In the genomic region with DNA sequence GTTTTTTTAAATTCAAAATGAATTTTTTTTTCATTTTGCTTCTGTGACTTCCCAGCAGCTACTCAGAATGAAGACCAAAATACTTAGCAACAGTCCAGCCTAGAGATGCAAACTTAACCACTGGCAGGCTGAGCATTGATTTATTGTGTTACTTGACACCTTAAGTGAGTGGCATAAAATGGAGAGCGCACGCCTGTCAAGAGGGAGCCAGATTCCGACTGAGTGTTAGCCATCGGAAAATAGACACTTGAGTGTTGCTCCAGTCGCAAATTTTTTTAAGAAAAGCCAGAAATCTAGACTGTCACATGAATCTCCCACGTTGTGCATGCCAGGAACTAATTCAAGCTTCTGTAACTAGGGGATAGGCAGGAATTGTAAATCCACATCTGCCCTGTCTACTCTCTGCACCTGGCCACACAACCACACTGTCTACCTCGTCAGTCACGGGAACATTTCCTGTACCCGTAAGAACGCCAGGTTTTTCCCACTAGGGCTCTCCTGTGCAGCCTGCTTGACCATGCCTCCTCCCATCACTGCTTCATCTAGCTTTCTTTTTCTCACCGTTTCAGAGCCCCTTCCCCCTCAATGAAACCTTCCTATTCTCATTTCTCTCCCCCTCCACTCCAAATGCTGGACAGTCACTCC, we compare ENCODE assay signal across 8 mouse cellular contexts. TPM values are rescaled to one million over a fixed set of nuclear protein-coding genes. Genes with fewer than 3 reads are reported as not detected.
DNase-seq lines count a peak whose midpoint lies in the region; ATAC-seq and TF ChIP-seq lines count a peak whose summit lies in the region.

No protein-coding gene starts in this region.

- ATAC-seq in hindbrain, postnatal 0 days, result no peak
- ATAC-seq in midbrain, embryonic 13.5 days, result no peak

- H3K9me3 ChIP-seq in heart, embryonic 10.5 days, result no peaks in the 10 kb centered on the region
- no peaks in the 10 kb centered on the region for H3K9me3 ChIP-seq in hindbrain, postnatal 0 days (ENCODE audit: low read length)
- H3K9me3 ChIP-seq in midbrain, embryonic 13.5 days, result 0 out of 2 replicates have a peak, but pooled peaks cover 4% of the 10 kb centered on the region

- no peaks in the 10 kb centered on the region for H3K36me3 ChIP-seq in heart, embryonic 10.5 days
- H3K36me3 ChIP-seq in hindbrain, postnatal 0 days (ENCODE audit: insufficient read depth, low read length), result no peaks in the 10 kb centered on the region
- H3K36me3 ChIP-seq in midbrain, embryonic 13.5 days, result no peaks in the 10 kb centered on the region

- H3K9ac ChIP-seq in hindbrain, postnatal 0 days (replicated peaks; ENCODE audit: low read length), result no peak overlapping the region
- peak overlapping the region; percentile 44 for H3K9ac ChIP-seq in midbrain, embryonic 13.5 days (replicated peaks)

- peaks cover 37% of the 10 kb centered on the region for H3K4me1 ChIP-seq in heart, embryonic 10.5 days
- peaks cover 14% of the 10 kb centered on the region; the same call in 1 of the 2 replicates for H3K4me1 ChIP-seq in hindbrain, postnatal 0 days (ENCODE audit: insufficient read depth, low read length)
- H3K4me1 ChIP-seq in midbrain, embryonic 13.5 days (replicated peaks), result peaks cover 31% of the 10 kb centered on the region

- intact Hi-C loops in heart, postnatal 25 days (cut with DNase I), result loop anchor here (5.0 kb wide), 1 partner anchor 34 kb away; no protein-coding TSS in a partner anchor

- H3K27me3 ChIP-seq in heart, embryonic 10.5 days (ENCODE audit: insufficient read depth, poor library complexity, severe bottlenecking), result no peaks in the 10 kb centered on the region
- no peaks in the 10 kb centered on the region for H3K27me3 ChIP-seq in hindbrain, postnatal 0 days (ENCODE audit: insufficient read depth, low read length)
- no peaks in the 10 kb centered on the region for H3K27me3 ChIP-seq in midbrain, embryonic 13.5 days

- DNase-seq in heart, embryonic 10.5 days (ENCODE audit: low spot score), result no peak
- DNase-seq in heart, postnatal 25 days (ENCODE audit: low spot score), result no peak
- DNase-seq in embryo, embryonic 9.5 days (ENCODE audit: extremely low spot score), result peak; percentile 46
- peak; percentile 22 for DNase-seq in hindbrain, postnatal 0 days (ENCODE audit: low spot score)
- no peak for DNase-seq in layer of hippocampus, adult 18-20 months (ENCODE audit: low spot score in 2 of 2)
- no peak for DNase-seq in frontal cortex, postnatal 14 days (ENCODE audit: low spot score in 2 of 2)
- DNase-seq in retina, postnatal 1 day, result no peak

- H3K4me3 ChIP-seq in heart, embryonic 10.5 days, result peak overlapping the region; percentile 94
- H3K4me3 ChIP-seq in hindbrain, postnatal 0 days (ENCODE audit: low read length), result peak overlapping the region; percentile 86
- peak overlapping the region; percentile 40 for H3K4me3 ChIP-seq in midbrain, embryonic 13.5 days (replicated peaks)

- TF ChIP-seq CTCF in hindbrain, postnatal 0 days (IDR thresholded peaks at IDR 0.05; ENCODE audit: low read depth), result no peak

- peak overlapping the region; percentile 92 for H3K4me2 ChIP-seq in hindbrain, postnatal 0 days (ENCODE audit: low read depth, low read length)
- peak overlapping the region; percentile 68 for H3K4me2 ChIP-seq in midbrain, embryonic 13.5 days (replicated peaks)

- WGBS in heart, embryonic 10.5 days, result 26% methylated on average over 11 of the region's 11 CpGs
- WGBS in hindbrain, postnatal 0 days, result 7% methylated on average over 11 of the region's 11 CpGs
- WGBS in midbrain, embryonic 13.5 days, result 23% methylated on average over 11 of the region's 11 CpGs

- 0 out of 2 replicates have a peak overlapping the region, but pooled peaks have one; percentile 42 for H3K27ac ChIP-seq in heart, embryonic 10.5 days
- no peak overlapping the region for H3K27ac ChIP-seq in hindbrain, postnatal 0 days
- H3K27ac ChIP-seq in midbrain, embryonic 13.5 days, result no peak overlapping the region

RNA-seq across cellular contexts. Expression of gene Man1a2, which starts 3.7 kb away (rescaled TPM):
- 59.4 and 75.5 TPM in 2 replicates for polyA plus RNA-seq in heart, embryonic 10.5 days (2016; fragmentation: Nextera tagmentation; extraction: Ambion mirVana)
- total RNA-seq in heart, postnatal 25 days (2021), result 10 to 100 TPM; 52.8 to 53.8 TPM
- total RNA-seq in hindbrain, postnatal 0 days (2014; rRNA removed), result 44.3 and 49.0 TPM in 2 replicates
- polyA plus RNA-seq in hindbrain, postnatal 0 days (2015; fragmentation: Nextera tagmentation; extraction: Ambion mirVana), result 73.2 and 88.3 TPM in 2 replicates
- polyA plus RNA-seq in midbrain, embryonic 13.5 days (2015; fragmentation: Nextera tagmentation; extraction: Ambion mirVana), result 32.1 and 46.9 TPM in 2 replicates
- 100 to 1,000 TPM; 112 to 123 TPM for total RNA-seq in layer of hippocampus, adult 18-20 months (2021)

Comparison
In these comparisons a context has a peak if more than half of its experiments do, and no peak if none do; other contexts are left out.
1. DNase-seq: peak in embryo, embryonic 9.5 days (single experiment) and hindbrain, postnatal 0 days (single experiment); none in heart, embryonic 10.5 days (single experiment), heart, postnatal 25 days (single experiment), layer of hippocampus, adult 18-20 months (0 of 2), frontal cortex, postnatal 14 days (0 of 2) and retina, postnatal 1 day (single experiment).
2. H3K4me3 ChIP-seq: peak in every context shown above with its lines; median percentile 94 in heart, embryonic 10.5 days; 86 in hindbrain, postnatal 0 days; 40 in midbrain, embryonic 13.5 days.